Mouse (Mus musculus) neural tube, embryonic 14.5 days (tissue): ENCODE data around the gene Lrfn4. TPM values are rescaled to one million over a fixed set of nuclear protein-coding genes. Genes with fewer than 3 reads are reported as not detected.
"Not testable (repeated sequence)": the region's sequence is repeated elsewhere in the genome, so short reads cannot be mapped to it uniquely, and the experiment has no call there.

Experiments
- ATAC-seq: fragments of 200-750 bp; cut with Nextera tagmentation; 2 replicates; pipeline ENCODE4 v1.8.0; 2017; ENCODE audit warnings: low read depth, mild to moderate bottlenecking, moderate TSS enrichment, moderate library complexity
- H3K27ac ChIP-seq: fragments of 300-500 bp; sonication (generic); 2 replicates; pipeline ENCODE4 v1.5.1; 2014; ENCODE audit warnings: low read depth, mild to moderate bottlenecking, control low read depth, low read length, moderate library complexity, mixed read lengths
- H3K27me3 ChIP-seq: fragments of 300-500 bp; sonication (generic); 2 replicates; pipeline ENCODE4 v1.6.1; 2014; ENCODE audit warnings: low read length; ENCODE audit not compliant: control insufficient read depth, insufficient read depth
- H3K36me3 ChIP-seq: fragments of 300-500 bp; sonication (generic); 2 replicates; pipeline ENCODE4 v1.6.1; 2014; ENCODE audit warnings: low read length, mixed read lengths; ENCODE audit not compliant: control insufficient read depth, insufficient read depth
- H3K4me1 ChIP-seq: fragments of 300-500 bp; sonication (generic); 2 replicates; pipeline ENCODE4 v1.6.1; 2014; ENCODE audit warnings: low read length; ENCODE audit not compliant: control insufficient read depth, insufficient read depth
- H3K4me2 ChIP-seq: fragments of 300-500 bp; sonication (generic); 2 replicates; pipeline ENCODE4 v1.6.1; 2014; ENCODE audit warnings: mild to moderate bottlenecking, low read depth, low read length, control low read depth
- H3K4me3 ChIP-seq: fragments of 300-500 bp; sonication (generic); 2 replicates; pipeline ENCODE4 v1.5.1; 2014; ENCODE audit warnings: low read depth, low read length, control low read depth, mixed read lengths
- H3K9ac ChIP-seq: fragments of 300-500 bp; sonication (generic); replicated peaks from 2 replicates; pipeline ENCODE4 v1.6.1; 2014; ENCODE audit warnings: low read depth, mild to moderate bottlenecking, control low read depth, low read length, mixed read lengths
- H3K9me3 ChIP-seq: fragments of 300-500 bp; sonication (generic); 2 replicates; pipeline ENCODE4 v1.6.1; 2016; ENCODE audit warnings: low read length; ENCODE audit not compliant: control insufficient read depth
- WGBS: fragments of 180-500 bp; shearing (Covaris S2); extraction: QIAGEN DNeasy Blood & Tissue Kit; methylation state at CpG from one replicate; pipeline ENCODE4 v1.1.7; 2014; 5-methylcytosine and 5-hydroxymethylcytosine counted together
- polyA plus RNA-seq: library from polyadenylated mRNA; unstranded; fragments of >200 nt; fragmentation: Nextera tagmentation; extraction: Ambion mirVana; gene quantifications from 2 replicates; pipeline ENCODE4 v1.2.1, GENCODE M21; 2014

Gene Lrfn4
- polyA plus RNA-seq, 1 experiment from 2014 or later, result 16.9 TPM

GRCm38 (mm10) chr19:4602459-4602858 is 13.0 kb downstream of the Lrfn4 start:
- no peak overlapping the region for H3K9ac ChIP-seq
- H3K27me3 ChIP-seq, result no peaks in the 10 kb centered on the region
- H3K27ac ChIP-seq, result no peak overlapping the region
- no peak overlapping the region for H3K4me3 ChIP-seq
- no peak overlapping the region for H3K4me2 ChIP-seq
- no peaks in the 10 kb centered on the region for H3K36me3 ChIP-seq
- 88% methylated on average over 20 of the region's 20 CpGs for WGBS
- no peak for ATAC-seq
- no peaks in the 10 kb centered on the region for H3K4me1 ChIP-seq
- H3K9me3 ChIP-seq, result no peaks in the 10 kb centered on the region

- Histone ChIP-seq H3K27ac (no peak overlapping the region), H3K4me3 (no peak overlapping the region), H3K9me3 (no peaks in the 10 kb centered on the region), H3K4me1 (no peaks in the 10 kb centered on the region), H3K36me3 (no peaks in the 10 kb centered on the region), H3K27me3 (no peaks in the 10 kb centered on the region), H3K9ac (no peak overlapping the region), H3K4me2 (no peak overlapping the region)
- no peak for ATAC-seq
- 79% methylated on average over 2 of the region's 2 CpGs for WGBS
These were observed 19.4 kb downstream of the Lrfn4 start for GRCm38 (mm10) chr19:4596071-4596470.

GRCm38 (mm10) chr19:4593792-4594522 is 21.5 kb downstream of the Lrfn4 start:
- Histone ChIP-seq H3K36me3 (no peaks in the 10 kb centered on the region), H3K9me3 (no peaks in the 10 kb centered on the region), H3K4me3 (no peak overlapping the region), H3K4me2 (no peak overlapping the region), H3K27ac (no peak overlapping the region), H3K9ac (no peak overlapping the region), H3K27me3 (no peaks in the 10 kb centered on the region), H3K4me1 (no peaks in the 10 kb centered on the region)
- no peak for ATAC-seq
- WGBS, result 56% methylated on average over 7 of the region's 7 CpGs

- no peaks in the 10 kb centered on the region for H3K36me3 ChIP-seq
- no peak overlapping the region for H3K4me3 ChIP-seq
- no peak overlapping the region for H3K27ac ChIP-seq
- no peaks in the 10 kb centered on the region for H3K4me1 ChIP-seq
- no peak for ATAC-seq
- H3K9ac ChIP-seq, result no peak overlapping the region
- no peaks in the 10 kb centered on the region for H3K27me3 ChIP-seq
- 93% methylated on average over 3 of the region's 3 CpGs for WGBS
- H3K9me3 ChIP-seq, result no peaks in the 10 kb centered on the region
- H3K4me2 ChIP-seq, result no peak overlapping the region
These were observed 25.4 kb downstream of the Lrfn4 start for GRCm38 (mm10) chr19:4590025-4590424.

GRCm38 (mm10) chr19:4589081-4589480 is 26.4 kb downstream of the Lrfn4 start:
- Histone ChIP-seq H3K4me3 (no peak overlapping the region), H3K4me1 (no peaks in the 10 kb centered on the region), H3K4me2 (no peak overlapping the region), H3K9ac (no peak overlapping the region), H3K9me3 (no peaks in the 10 kb centered on the region), H3K27me3 (no peaks in the 10 kb centered on the region), H3K27ac (no peak overlapping the region), H3K36me3 (no peaks in the 10 kb centered on the region)
- ATAC-seq, result no peak
- WGBS, result 60% methylated on average over 1 of the region's 1 CpGs

GRCm38 (mm10) chr19:4588430-4588829 is 27.0 kb downstream of the Lrfn4 start:
- WGBS, result 68% methylated on average over 3 of the region's 3 CpGs
- H3K36me3 ChIP-seq, result no peaks in the 10 kb centered on the region

GRCm38 (mm10) chr19:4587426-4587825 is 28.0 kb downstream of the Lrfn4 start:
- H3K9ac ChIP-seq, result no peak overlapping the region
- ATAC-seq, result no peak
- WGBS, result 43% methylated on average over 2 of the region's 2 CpGs
- H3K27me3 ChIP-seq, result no peaks in the 10 kb centered on the region
- H3K27ac ChIP-seq, result no peak overlapping the region
- H3K36me3 ChIP-seq, result no peaks in the 10 kb centered on the region
- H3K4me1 ChIP-seq, result no peaks in the 10 kb centered on the region
- H3K4me2 ChIP-seq, result no peak overlapping the region
- no peak overlapping the region for H3K4me3 ChIP-seq
- H3K9me3 ChIP-seq, result no peaks in the 10 kb centered on the region

More at GRCm38 (mm10) chr19:4588430-4588829, 27.0 kb downstream of the Lrfn4 start:
- no peaks in the 10 kb centered on the region for H3K4me1 ChIP-seq
- H3K27me3 ChIP-seq, result no peaks in the 10 kb centered on the region
- no peak overlapping the region for H3K27ac ChIP-seq
- no peak overlapping the region for H3K9ac ChIP-seq
- H3K9me3 ChIP-seq, result no peaks in the 10 kb centered on the region
- H3K4me3 ChIP-seq, result no peak overlapping the region
- H3K4me2 ChIP-seq, result no peak overlapping the region
- no peak for ATAC-seq

- not testable (repeated sequence) for ATAC-seq, H3K4me3 ChIP-seq, H3K27ac ChIP-seq, H3K4me2 ChIP-seq, H3K9me3 ChIP-seq, H3K4me1 ChIP-seq, H3K36me3 ChIP-seq, H3K27me3 ChIP-seq, H3K9ac ChIP-seq
These were observed 28.7 kb downstream of the Lrfn4 start for GRCm38 (mm10) chr19:4586783-4587182.

GRCm38 (mm10) chr19:4583856-4584255 is 31.6 kb downstream of the Lrfn4 start:
- Histone ChIP-seq H3K9me3 (no peaks in the 10 kb centered on the region), H3K36me3 (no peaks in the 10 kb centered on the region), H3K27ac (no peak overlapping the region), H3K4me3 (no peak overlapping the region), H3K4me1 (no peaks in the 10 kb centered on the region), H3K4me2 (no peak overlapping the region), H3K27me3 (no peaks in the 10 kb centered on the region), H3K9ac (no peak overlapping the region)
- no peak for ATAC-seq
- 64% methylated on average over 2 of the region's 2 CpGs for WGBS
